Mouse (Mus musculus) bone marrow macrophage, adult 2 months (primary cell): ENCODE measurements around the gene 4833423E24Rik. TPM values are rescaled to one million over a fixed set of nuclear protein-coding genes. Genes with fewer than 3 reads are reported as not detected.

ENCODE experiments used
- H3K27ac ChIP-seq: 2 replicates; pipeline ENCODE4 v1.5.1; 2012; ENCODE audit warnings: low read depth, low read length; ENCODE audit not compliant: insufficient read depth
- H3K4me1 ChIP-seq: 2 replicates; pipeline ENCODE4 v1.6.1; 2012; ENCODE audit warnings: low read length; ENCODE audit not compliant: control insufficient read depth, insufficient read depth
- H3K4me3 ChIP-seq: 2 replicates; pipeline ENCODE4 v1.5.1; 2012; ENCODE audit warnings: mild to moderate bottlenecking, low read length, moderate library complexity; ENCODE audit not compliant: insufficient read depth
- CTCF ChIP-seq: IDR thresholded peaks from 2 replicates; pipeline ENCODE4 v1.5.1; 2012; ENCODE audit warnings: low read depth, mild to moderate bottlenecking, low read length, moderate library complexity
- POLR2A ChIP-seq: IDR thresholded peaks from 2 replicates; pipeline ENCODE4 v1.6.1; 2012; ENCODE audit warnings: mild to moderate bottlenecking, low read depth, low read length, borderline replicate concordance
- polyA plus RNA-seq: library from polyadenylated mRNA; stranded (reverse); fragments of >200 nt; gene quantifications from 2 replicates; pipeline ENCODE4 v1.2.4, GENCODE M21; 2012; ENCODE audit not compliant: missing spikeins, insufficient read depth, insufficient read length

The 4833423E24Rik gene
- polyA plus RNA-seq, 1 experiment, result not detected

DNA sequence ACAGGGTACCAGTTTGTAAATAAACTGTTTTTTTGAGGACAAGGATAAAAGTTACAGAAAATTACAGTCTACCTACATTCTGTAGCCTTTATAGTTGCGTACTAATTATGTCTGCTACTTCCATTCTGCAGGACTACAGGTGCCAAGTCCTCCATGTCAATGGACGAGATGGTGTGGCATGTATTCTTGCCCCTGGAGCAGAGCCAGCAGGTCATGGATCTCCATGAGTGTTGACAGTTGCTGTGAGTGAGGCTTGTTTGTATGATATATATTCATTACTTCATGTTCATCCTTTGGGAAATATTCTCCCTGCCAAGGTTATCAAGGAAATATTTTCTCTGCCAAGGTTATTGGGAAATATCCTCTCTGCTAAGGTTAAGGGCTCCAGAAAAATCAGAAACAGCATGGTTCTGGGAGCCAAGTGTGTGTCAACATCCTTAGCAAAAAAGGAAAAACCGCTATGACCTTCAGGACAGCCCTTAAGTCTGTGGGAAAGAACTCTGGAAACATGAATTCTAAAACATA lies 52.0 kb downstream of the 4833423E24Rik start:
- Histone ChIP-seq H3K27ac (no peak overlapping the region), H3K4me1 (no peaks in the 10 kb centered on the region), H3K4me3 (no peak overlapping the region)
- TF ChIP-seq CTCF (no peak), POLR2A (no peak)

DNA sequence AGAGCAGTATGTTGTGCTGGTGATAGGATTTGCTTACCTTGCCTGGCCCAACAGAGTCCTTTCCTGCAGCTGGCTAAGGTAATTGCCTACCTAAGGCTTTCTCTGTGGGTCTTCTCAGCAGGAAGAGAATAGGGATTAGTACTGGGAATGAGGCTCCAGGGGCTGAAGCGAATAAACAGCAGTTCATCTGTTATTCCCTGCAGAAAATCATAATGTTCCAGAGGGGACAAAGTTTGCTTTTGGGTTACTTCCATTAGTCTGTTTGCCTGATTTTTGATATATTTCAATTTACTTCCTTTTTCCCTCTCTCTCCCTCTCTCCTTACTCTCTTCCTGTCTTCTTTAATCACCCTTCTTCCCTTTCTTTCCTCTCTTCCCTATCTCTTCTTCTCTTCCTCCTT lies 75.3 kb downstream of the 4833423E24Rik start, which contains the start of gene Olfr995:
Gene Olfr995 (minus strand): TSS at position 101 of the 400 bp plus-strand sequence.
- Histone ChIP-seq H3K4me3 (no peak within 1 kb of the TSS), H3K4me1 (no peaks in the 10 kb centered on the region), H3K27ac (no peak within 1 kb of the TSS)
- no peak for TF ChIP-seq CTCF
- no peak for TF ChIP-seq POLR2A

DNA sequence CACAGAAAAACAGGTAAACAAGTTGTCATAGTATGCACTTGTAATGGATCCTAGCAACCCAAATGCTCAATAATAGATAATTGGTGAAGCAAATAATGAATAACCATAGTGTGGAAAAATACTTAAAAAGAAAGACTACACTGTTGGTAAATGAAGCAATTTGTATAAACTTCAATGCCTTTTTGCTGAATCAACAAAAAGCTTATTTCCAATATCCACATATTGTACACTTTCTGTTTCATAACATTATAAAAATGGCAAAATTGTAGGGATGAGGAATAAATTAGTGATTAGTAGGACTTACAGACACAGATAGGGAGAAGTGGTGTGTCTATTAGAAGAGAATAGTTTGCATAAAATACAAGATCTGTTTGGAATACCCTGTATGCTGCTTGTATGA lies 76.3 kb downstream of the 4833423E24Rik start:
- Histone ChIP-seq H3K4me3 (no peak overlapping the region), H3K27ac (no peak overlapping the region), H3K4me1 (no peaks in the 10 kb centered on the region)
- no peak for TF ChIP-seq CTCF
- no peak for TF ChIP-seq POLR2A

- TF ChIP-seq POLR2A, result no peak
- TF ChIP-seq CTCF, result no peak
- H3K4me1 ChIP-seq, result no peaks in the 10 kb centered on the region
Measured at GRCm38 (mm10) chr2:85436351-85436750, 82.5 kb downstream of the 4833423E24Rik start, which contains the start of gene Olfr994. Gene Olfr994 (minus strand): TSS chr2:85436451.

More at GRCm38 (mm10) chr2:85436351-85436750, 82.5 kb downstream of the 4833423E24Rik start, which contains the start of gene Olfr994:
- no peak within 1 kb of the TSS for H3K27ac ChIP-seq
- H3K4me3 ChIP-seq, result no peak within 1 kb of the TSS

Other genes with a start within 250 kb of the 4833423E24Rik start
- not detected in 2 replicates for gene Olfr987, start 179.7 kb downstream of the 4833423E24Rik start, polyA plus RNA-seq
- gene Olfr988, start 155.8 kb downstream of the 4833423E24Rik start, polyA plus RNA-seq, result not detected in 2 replicates
- not detected in 2 replicates for gene Olfr992, start 109.6 kb downstream of the 4833423E24Rik start, polyA plus RNA-seq
- gene Olfr993, start 104.1 kb downstream of the 4833423E24Rik start, polyA plus RNA-seq, result not detected in 2 replicates
- gene Olfr994, start 82.6 kb downstream of the 4833423E24Rik start, polyA plus RNA-seq, result not detected in 2 replicates
- not detected in 2 replicates for gene Olfr995, start 75.4 kb downstream of the 4833423E24Rik start, polyA plus RNA-seq
- gene Olfr996, start 60.2 kb upstream of the 4833423E24Rik start, polyA plus RNA-seq, result not detected in 2 replicates
- not detected in 2 replicates for gene Olfr998, start 69.9 kb upstream of the 4833423E24Rik start, polyA plus RNA-seq
- gene Olfr1000, start 92.9 kb upstream of the 4833423E24Rik start, polyA plus RNA-seq, result not detected in 2 replicates
- not detected in 2 replicates for gene Olfr1002, start 131.7 kb upstream of the 4833423E24Rik start, polyA plus RNA-seq
- gene Olfr154, start 145.4 kb upstream of the 4833423E24Rik start, polyA plus RNA-seq, result not detected in 2 replicates
- gene Olfr1006, start 159.7 kb upstream of the 4833423E24Rik start, polyA plus RNA-seq, result not detected in 2 replicates
- not detected in 2 replicates for gene Olfr1008, start 170.4 kb upstream of the 4833423E24Rik start, polyA plus RNA-seq
- not detected in 2 replicates for gene Olfr1009, start 196.4 kb upstream of the 4833423E24Rik start, polyA plus RNA-seq
- gene Olfr1012, start 243.7 kb upstream of the 4833423E24Rik start, polyA plus RNA-seq, result not detected in 2 replicates
- gene Olfr1013, start 248.1 kb upstream of the 4833423E24Rik start, polyA plus RNA-seq, result not detected in 2 replicates